Mouse (Mus musculus) gastrocnemius, postnatal 36 days (tissue): ENCODE data around the gene Mindy4. TPM values are rescaled to one million over a fixed set of nuclear protein-coding genes. Genes with fewer than 3 reads are reported as not detected.

Source experiments
- DNase-seq, 2 experiments: peaks; one replicate each; pipeline ENCODE4 v3.0.0; 2022
- intact Hi-C: fragments of 180-260 bp; cut with DNase I; formaldehyde crosslinking; loops from one replicate; pipeline ENCODE4 v1.15.1; 2025
- total RNA-seq, 2 experiments: library from RNA; stranded (reverse); gene quantifications; 2 replicates each; pipeline ENCODE4 v1.2.3; 2021

Mindy4 gene
- total RNA-seq, 2 experiments from 2014 or later = 3.0 to 3.4 TPM

GRCm38 (mm10) chr6:55332100-55332772 is 129.1 kb downstream of the Mindy4 start:
- intact Hi-C loops = no loop called here

GRCm38 (mm10) chr6:55332773-55333109 is 129.6 kb downstream of the Mindy4 start:
- intact Hi-C loops = no loop called here
- no peak for DNase-seq

More at GRCm38 (mm10) chr6:55332100-55332772, 129.1 kb downstream of the Mindy4 start:
- no peak for DNase-seq

GRCm38 (mm10) chr6:55335989-55336514 is 132.9 kb downstream of the Mindy4 start, which contains the start of gene Aqp1:
TSS of gene Aqp1 (plus strand) at chr6:55336432.
- DNase-seq = peak; percentile 51 to 56
- intact Hi-C loops = no loop called here

- intact Hi-C loops = no loop called here
- no peak for DNase-seq
Observed at GRCm38 (mm10) chr6:55337242-55337641, 134.1 kb downstream of the Mindy4 start.

- DNase-seq = no peak
- intact Hi-C loops = no loop called here
Observed at GRCm38 (mm10) chr6:55338077-55338476, 134.9 kb downstream of the Mindy4 start.

GRCm38 (mm10) chr6:55338934-55339825 is 136.0 kb downstream of the Mindy4 start:
- no peak for DNase-seq

GRCm38 (mm10) chr6:55341688-55342087 is 138.5 kb downstream of the Mindy4 start:
- DNase-seq = no peak
- intact Hi-C loops = no loop called here

More at GRCm38 (mm10) chr6:55338934-55339825, 136.0 kb downstream of the Mindy4 start:
- intact Hi-C loops = no loop called here

- intact Hi-C loops = no loop called here
- DNase-seq = peak in 1 of 2 experiments; percentile 49
Observed at GRCm38 (mm10) chr6:55342328-55342727, 139.1 kb downstream of the Mindy4 start.

- intact Hi-C loops = no loop called here
- peak in 1 of 2 experiments; percentile 8 for DNase-seq
Observed at GRCm38 (mm10) chr6:55343446-55343845, 140.3 kb downstream of the Mindy4 start.

- intact Hi-C loops = no loop called here
- DNase-seq = peak in 1 of 2 experiments; percentile 9
Observed at GRCm38 (mm10) chr6:55344291-55345016, 141.3 kb downstream of the Mindy4 start.

GRCm38 (mm10) chr6:55345264-55345663 is 142.1 kb downstream of the Mindy4 start:
- DNase-seq = peak in 1 of 2 experiments; percentile 13
- intact Hi-C loops = no loop called here

- intact Hi-C loops = no loop called here
- DNase-seq = no peak
Observed at GRCm38 (mm10) chr6:55346491-55346890, 143.3 kb downstream of the Mindy4 start.

GRCm38 (mm10) chr6:55347711-55348571 is 144.8 kb downstream of the Mindy4 start:
- DNase-seq = peak in 1 of 2 experiments; percentile 11
- intact Hi-C loops = no loop called here

- intact Hi-C loops = no loop called here
Observed at GRCm38 (mm10) chr6:55349231-55349630, 146.0 kb downstream of the Mindy4 start.

GRCm38 (mm10) chr6:55350383-55350952 is 147.3 kb downstream of the Mindy4 start:
- DNase-seq = no peak
- intact Hi-C loops = no loop called here

More at GRCm38 (mm10) chr6:55349231-55349630, 146.0 kb downstream of the Mindy4 start:
- no peak for DNase-seq

GRCm38 (mm10) chr6:55351712-55352111 is 148.5 kb downstream of the Mindy4 start:
- intact Hi-C loops = no loop called here
- no peak for DNase-seq

- intact Hi-C loops = no loop called here
- DNase-seq = no peak
Observed at GRCm38 (mm10) chr6:55353711-55354445, 150.7 kb downstream of the Mindy4 start.

GRCm38 (mm10) chr6:55354456-55355117 is 151.4 kb downstream of the Mindy4 start:
- intact Hi-C loops = no loop called here

More at GRCm38 (mm10) chr6:55354456-55355117, 151.4 kb downstream of the Mindy4 start:
- peak in 1 of 2 experiments; percentile 11 for DNase-seq
